Mouse (Mus musculus): Measurements from ENCODE around the gene Axin2.
A peak's percentile ranks its signal among the peaks of the same experiment; 100 is the strongest.

DNA sequence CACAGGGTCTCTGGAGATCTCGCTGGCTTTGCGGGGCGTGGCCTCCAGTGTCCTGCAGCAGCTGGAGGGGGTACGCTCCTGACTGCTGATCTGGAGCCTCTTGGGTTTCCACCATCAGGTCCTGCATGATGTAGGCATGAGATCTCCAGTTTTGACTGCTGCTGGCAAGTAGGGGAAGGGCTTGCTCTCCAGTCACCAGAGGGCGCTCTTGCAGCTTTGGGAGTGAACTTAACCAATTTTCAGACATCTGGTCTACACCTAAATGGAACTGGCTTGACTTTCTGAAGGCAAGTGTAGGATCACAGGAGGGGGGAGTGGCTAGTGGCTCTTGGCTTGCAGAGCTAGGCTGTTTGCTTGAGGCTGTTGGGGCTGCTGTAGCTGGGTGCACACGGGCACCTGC is 5.1 kb downstream of the Axin2 start:
- TF ChIP-seq CTCF (IDR thresholded peaks at IDR 0.05; ENCODE audit: low read depth) (peak; percentile 96), EP300 (optimal IDR thresholded peaks at IDR 0.05) (no peak)
